Mouse (Mus musculus) central nervous system, embryonic 18 days (tissue): ENCODE data around the gene Hddc3. TPM values are rescaled to one million over a fixed set of nuclear protein-coding genes. Genes with fewer than 3 reads are reported as not detected.

Experiments used
- polyA plus RNA-seq: library from polyadenylated mRNA; depleted of rRNA; stranded (reverse); fragments of >200 nt; gene quantifications from 2 replicates; pipeline ENCODE4 v1.2.3, GENCODE M21; 2012; rRNA removed

The Hddc3 gene
- polyA plus RNA-seq = 46.9 and 50.0 TPM in 2 replicates

DNA sequence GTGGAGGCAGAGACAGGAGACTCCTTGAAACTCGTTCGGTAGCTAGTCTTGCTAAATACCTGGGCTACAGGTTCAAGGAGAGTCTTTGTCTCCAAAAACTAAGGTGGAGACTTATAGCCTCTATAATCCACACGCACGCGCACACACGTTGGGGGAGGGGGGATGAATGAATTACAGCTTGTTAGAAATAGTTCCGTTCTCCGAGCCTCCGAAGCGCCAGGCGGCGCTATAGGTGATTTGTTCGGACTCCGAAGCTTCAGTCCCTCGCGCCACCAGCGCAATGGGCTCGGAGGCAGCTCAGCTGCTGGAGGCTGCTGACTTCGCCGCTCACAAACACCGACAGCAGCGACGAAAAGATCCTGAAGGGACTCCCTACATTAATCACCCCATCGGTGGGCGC, at the start of gene Hddc3:
TSS of gene Hddc3 (plus strand) at position 247 of the 400 bp plus-strand sequence.

DNA sequence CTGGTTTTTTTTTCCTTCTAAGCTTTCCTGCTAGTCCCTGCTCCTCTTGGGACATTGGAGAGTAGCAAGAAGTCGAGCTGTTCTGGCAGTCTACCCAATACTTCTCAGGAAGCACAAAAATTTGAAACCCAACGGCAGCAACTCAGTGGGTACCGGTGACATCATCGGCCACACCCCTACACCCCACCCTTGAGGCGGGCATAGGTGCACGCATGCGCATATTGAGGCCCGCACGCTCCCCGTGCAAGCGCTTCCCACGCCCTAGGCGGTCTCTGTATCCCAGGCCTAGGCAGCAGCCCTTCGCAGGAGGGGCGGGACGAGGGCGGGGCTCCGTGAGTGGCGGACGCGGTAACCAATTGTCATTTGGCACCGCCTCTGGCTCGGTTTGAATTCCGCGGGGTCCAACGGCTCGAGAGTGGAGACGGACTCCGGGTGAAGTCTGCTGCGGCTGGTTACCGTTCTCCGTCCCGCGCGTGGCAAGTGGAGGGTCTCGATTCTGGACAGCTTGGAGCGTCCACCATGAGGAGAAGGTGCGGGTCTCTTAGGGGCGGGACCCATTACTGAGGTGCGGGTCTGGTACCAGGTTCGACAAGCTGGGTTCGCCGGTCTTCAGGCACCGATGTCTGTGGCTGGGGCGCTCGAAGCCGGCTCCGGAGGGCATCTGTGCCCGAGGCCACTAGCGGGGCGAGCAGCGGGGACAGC, 48.7 kb upstream of the Hddc3 start, which contains the start of gene Prc1:
TSS of gene Prc1 (plus strand) at position 389 of the 702 bp plus-strand sequence.

DNA sequence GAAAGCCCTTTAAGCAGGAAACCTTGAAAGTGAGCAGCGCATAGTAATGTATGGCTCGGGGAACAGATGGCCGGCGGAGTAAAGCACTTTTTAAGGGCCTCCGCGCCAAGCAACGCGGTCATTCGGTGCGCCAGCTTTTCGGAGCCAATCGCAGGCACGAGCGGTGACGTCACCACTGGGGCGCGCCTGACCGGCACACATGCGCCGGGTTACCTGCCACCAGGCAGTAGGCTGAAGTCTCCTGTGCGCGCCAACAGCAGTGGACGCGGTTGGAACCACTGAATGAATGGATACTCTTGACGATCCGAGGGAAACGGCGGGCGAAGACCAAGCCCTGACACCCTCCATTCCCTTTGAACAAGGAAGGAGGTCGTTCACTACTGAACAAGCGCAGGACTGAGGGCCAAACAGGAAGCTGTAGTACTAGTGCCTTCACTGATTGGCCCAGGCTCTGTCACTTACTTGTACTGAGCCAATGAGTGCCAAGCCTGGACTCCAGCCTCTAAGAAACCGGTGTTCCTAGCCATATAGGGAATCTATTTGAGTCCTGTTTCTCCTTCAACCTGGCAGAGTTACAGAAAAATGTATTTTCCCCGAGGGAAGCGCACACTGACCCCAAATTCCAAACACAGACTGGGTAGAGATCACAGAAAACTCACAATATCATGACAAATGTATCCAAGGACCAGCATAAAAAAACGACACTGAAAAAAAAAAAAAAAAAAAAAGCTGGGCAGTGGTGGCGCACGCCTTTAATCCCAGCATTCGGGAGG, 18.7 kb upstream of the Hddc3 start, which contains the start of gene Rccd1:
TSS of gene Rccd1 (minus strand) at position 412 of the 773 bp plus-strand sequence.

DNA sequence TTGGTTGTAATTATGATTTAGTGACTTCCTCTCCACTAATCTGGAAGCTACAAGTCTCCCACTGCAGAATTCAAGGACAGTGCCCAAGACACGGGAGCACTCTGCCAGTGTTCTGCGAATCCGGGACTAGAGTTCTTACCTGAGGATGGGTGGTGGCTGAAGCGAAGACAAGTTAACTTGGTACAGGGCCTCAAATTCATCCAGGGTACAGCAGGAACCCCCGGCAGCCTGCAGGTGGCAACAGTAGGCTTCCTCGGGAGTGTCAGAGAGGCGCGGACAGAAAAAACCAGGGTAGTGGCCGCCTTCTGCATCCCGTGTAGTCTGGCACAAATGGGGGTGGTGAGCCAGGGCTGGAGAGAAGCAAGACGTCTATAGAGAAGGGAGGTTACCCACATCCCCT, 2.1 kb upstream of the Hddc3 start, which contains the start of gene Unc45a:
TSS of gene Unc45a (minus strand) at position 213 of the 400 bp plus-strand sequence.

DNA sequence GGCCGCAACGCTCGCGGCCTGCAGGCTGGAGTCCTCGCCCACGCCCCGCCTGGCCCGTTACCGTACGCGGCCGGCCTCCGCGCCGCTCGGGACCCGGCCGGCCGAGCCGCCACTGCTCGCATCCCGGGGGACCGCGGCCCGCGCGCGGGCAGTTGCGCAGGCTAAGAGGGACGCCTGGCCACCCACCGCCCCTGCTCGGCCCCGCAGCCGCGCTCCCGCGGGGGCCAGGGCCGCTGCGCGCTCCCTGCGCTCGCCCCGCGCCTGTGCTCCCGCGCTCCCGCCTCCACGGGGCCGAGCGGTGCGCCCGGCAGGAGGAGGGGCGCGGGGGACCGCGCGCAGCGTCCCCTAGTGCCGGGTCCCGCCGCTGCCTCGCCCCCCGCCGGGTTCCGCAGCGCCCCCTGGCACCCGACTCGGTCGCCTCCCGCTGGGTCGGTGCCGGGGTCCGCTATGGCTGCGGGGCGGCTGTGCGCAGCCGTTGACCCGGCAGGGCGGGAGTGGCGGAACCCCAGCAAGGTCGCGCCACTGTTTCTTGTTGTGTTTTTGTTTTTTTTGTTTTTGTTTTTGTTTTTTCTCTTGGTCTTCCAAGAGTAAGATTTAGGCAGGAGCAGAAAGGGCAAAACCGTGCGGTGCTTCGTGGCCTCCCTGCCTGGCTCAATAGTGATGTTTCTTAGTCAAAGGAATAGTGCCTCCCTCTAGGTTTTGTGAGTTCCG, 28.3 kb downstream of the Hddc3 start, which contains the start of gene Man2a2:
TSS of gene Man2a2 (minus strand) at position 335 of the 711 bp plus-strand sequence.

DNA sequence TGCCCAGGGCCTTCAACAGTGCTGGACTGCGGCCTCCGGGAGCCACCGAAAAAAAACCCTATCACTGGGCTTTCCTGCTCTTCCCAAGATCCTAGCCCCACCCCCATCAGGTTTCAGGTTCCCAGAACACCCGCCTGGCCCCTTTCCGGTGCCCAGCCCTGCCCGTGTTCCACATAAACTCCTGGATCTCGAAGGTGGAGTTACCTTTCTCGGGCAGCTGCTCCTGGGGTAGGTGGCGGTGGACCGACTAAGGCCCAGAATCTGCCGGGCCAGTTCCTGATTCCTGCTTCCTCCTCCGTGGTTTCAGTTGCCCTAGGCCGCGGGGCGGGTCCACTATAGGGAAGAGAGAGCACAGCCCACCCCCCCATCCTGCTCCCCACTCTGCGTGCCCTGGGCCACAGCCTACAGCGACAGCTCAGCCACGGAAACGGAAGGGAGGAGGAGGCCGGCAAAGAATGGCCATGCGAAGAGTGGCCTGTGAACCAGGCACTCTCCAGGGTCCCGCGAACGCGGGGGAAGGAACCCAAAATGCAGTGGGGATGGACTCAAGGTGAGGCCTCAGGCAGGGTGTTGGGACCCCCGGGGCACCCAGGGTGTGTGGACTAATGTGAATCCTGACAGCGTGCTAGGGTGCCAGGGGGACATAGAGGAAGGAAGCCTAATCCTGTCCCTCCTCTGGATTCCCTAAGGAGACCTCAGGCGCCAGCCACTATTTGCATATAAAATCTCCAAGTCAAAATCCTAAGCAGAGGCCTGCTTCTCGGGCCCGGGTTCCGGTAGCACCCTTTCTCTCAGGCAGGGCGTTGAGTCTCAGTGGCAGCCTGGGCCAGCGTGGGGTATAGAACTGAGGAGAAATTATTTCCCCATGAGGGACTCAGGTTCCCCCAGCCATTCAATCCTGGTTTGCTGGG, 45.0 kb downstream of the Hddc3 start, which contains the start of gene Fes:
TSS of gene Fes (minus strand) at position 314 of the 911 bp plus-strand sequence.

Other genes starting within 250 kb of the Hddc3 start
- 181 and 185 TPM in 2 replicates for gene Idh2, start 227.7 kb upstream of the Hddc3 start, polyA plus RNA-seq
- 13.5 and 14.6 TPM in 2 replicates for gene Sema4b, start 156.3 kb upstream of the Hddc3 start, polyA plus RNA-seq
- gene Cib1, start 110.3 kb upstream of the Hddc3 start, polyA plus RNA-seq = 23.8 and 28.9 TPM in 2 replicates
- 2.0 and 2.3 TPM in 2 replicates for gene Gdpgp1, start 110.2 kb upstream of the Hddc3 start, polyA plus RNA-seq
- gene Ttll13, start 96.7 kb upstream of the Hddc3 start, polyA plus RNA-seq = 0.92 and 0.96 TPM in 2 replicates
- gene Ngrn, start 81.9 kb upstream of the Hddc3 start, polyA plus RNA-seq = 64.3 and 65.9 TPM in 2 replicates
- 34.2 and 35.7 TPM in 2 replicates for gene Vps33b, start 73.5 kb upstream of the Hddc3 start, polyA plus RNA-seq
- gene Prc1, start 48.7 kb upstream of the Hddc3 start, polyA plus RNA-seq = 18.6 and 22.8 TPM in 2 replicates
- 24.9 and 25.4 TPM in 2 replicates for gene Rccd1, start 18.6 kb upstream of the Hddc3 start, polyA plus RNA-seq
- gene Unc45a, start 2.1 kb upstream of the Hddc3 start, polyA plus RNA-seq = 70.6 and 77.1 TPM in 2 replicates
- gene Man2a2, start 28.3 kb downstream of the Hddc3 start, polyA plus RNA-seq = 59.6 and 69.5 TPM in 2 replicates
- gene Fes, start 44.8 kb downstream of the Hddc3 start, polyA plus RNA-seq = 5.3 and 6.2 TPM in 2 replicates
- gene Furin, start 62.3 kb downstream of the Hddc3 start, polyA plus RNA-seq = 14.3 and 17.2 TPM in 2 replicates
- gene Blm, start 192.0 kb downstream of the Hddc3 start, polyA plus RNA-seq = 6.4 and 7.4 TPM in 2 replicates